Mouse (Mus musculus): ENCODE results near the gene Alkbh8.

- TF ChIP-seq CTCF (IDR thresholded peaks at IDR 0.05; ENCODE audit: low read depth) (no peak), EP300 (IDR thresholded peaks at IDR 0.05; ENCODE audit: low read depth) (no peak)
Measured at GRCm38 (mm10) chr9:3330737-3331384, 4.1 kb upstream of the Alkbh8 start.

Measured in heart, postnatal 0 days (tissue).